Mouse (Mus musculus) left cerebral cortex, adult 18-20 months (tissue): Measurements from ENCODE around the gene Itgav. TPM values are rescaled to one million over a fixed set of nuclear protein-coding genes. Genes with fewer than 3 reads are reported as not detected.
A peak's percentile ranks its signal among the peaks of the same experiment; 100 is the strongest.

ENCODE experiments used
- DNase-seq, 2 experiments: peaks; one replicate each; pipeline ENCODE4 v3.0.0; 2021 to 2022; ENCODE audit warnings: low spot score in 2 of 2, mixed read lengths in 1 of 2
- total RNA-seq, 2 experiments: library from RNA; stranded (reverse); gene quantifications; 2 replicates each; pipeline ENCODE4 v1.2.3; 2021

Gene Itgav
- total RNA-seq, 2 experiments from 2014 or later: 138 to 149 TPM

DNA sequence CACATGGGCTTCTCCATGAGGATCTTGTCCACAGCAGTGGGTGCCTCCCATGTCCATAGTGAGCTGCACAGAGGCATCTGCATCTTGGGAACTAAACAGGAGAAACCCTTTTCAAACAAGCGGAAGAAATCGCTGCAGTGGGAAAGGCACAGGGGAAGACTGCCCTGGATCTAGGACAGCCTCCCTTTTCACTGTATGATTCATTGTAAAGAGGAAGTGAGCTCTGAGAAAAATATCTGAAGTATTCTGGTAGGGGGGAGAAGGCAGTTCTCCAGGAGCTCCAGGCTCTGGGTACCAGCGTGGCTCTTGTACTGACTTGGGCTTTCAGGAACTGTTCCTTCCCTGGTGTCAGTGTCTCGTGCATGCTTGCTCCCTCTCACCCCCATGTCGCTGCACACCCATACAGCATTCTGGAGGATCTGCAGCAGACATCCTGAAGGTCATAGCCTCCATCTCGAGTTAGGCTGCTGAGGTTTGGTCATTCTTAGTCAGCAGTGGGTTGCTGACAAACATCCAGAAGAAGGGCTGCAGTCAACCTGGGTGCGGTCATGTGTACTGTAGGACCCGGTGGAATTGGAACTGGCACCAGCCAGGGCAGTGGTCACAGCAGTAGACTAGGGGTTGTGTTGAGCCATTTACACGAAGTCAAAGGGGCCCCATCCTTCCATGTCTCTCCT is 20.2 kb downstream of the Itgav start:
- DNase-seq: no peak

- DNase-seq: no peak
Measured at GRCm38 (mm10) chr2:83745257-83745656, 21.1 kb downstream of the Itgav start.

DNA sequence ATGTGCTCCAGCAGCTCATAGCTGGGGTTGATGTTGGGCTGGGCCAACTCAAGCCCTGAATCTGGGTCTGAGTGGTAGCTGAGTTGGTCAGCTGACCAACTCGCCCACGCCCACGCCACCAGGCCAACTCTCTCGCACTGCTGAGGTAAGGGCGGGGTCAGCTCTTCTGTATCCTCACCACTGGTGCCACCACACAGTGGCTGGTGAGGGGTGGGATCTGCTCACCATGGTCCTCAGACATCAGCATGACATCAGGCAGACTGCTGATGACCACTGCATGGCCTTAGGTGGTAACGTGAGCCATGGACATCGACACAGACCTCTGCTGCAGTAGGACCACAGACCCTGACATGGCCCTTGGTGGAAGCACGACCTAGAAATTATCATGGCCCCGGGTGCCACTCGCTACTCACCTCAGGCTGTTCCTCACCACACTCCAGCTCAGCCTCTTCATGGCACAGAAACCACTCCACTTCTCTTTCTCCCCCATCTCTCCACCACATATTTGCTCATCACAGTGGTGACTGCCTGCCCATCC is 24.5 kb downstream of the Itgav start:
- no peak for DNase-seq

DNA sequence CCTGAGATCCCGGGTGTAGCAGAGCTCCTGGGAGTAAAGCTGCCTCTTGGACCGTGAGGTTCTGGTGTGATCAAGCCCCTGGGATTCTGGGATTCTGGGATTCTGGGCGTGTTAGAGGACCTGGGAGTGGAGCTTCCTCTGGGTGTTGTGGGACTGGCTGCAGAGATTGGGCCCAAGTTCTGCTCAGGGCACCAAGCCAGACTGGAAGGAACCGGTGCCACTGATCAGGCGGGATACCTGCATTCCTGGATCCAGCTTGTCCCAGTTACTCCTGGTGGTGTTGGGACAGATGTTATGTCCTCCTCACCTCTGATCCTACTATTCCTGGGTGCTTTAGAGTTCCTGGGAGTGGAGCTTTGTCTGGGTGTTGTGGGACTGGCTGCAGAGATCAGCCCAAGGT is 28.8 kb downstream of the Itgav start:
- no peak for DNase-seq

DNA sequence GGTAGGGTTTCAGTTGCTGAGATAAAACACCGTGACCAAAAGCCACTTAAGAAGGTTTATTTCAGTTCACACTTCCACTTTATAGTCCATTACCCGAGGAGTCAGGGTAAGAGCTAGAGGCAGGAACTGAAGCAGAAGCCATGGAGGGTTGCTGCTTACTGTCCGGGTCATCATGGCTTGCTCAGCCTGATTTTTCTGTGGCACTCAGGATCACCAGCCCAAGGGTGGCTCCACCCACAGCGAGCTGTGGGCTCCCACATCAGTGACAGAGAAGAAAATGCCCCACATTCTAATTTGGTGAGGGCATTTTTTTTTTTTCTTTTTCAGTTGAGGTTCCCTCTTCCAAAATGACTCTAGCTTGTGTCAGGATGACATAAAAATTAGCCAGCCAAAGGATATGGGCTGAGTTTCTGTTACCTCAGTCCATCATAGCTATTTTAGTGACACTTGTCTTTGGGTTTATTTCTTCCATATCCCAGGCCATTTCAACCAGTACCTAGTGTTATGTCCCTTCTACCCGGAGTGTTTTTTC is 30.2 kb downstream of the Itgav start:
- no peak for DNase-seq

- DNase-seq: no peak
Measured at GRCm38 (mm10) chr2:83758606-83759215, 34.5 kb downstream of the Itgav start.

- DNase-seq: no peak
Measured at GRCm38 (mm10) chr2:83759216-83759648, 35.0 kb downstream of the Itgav start.

- no peak for DNase-seq
Measured at GRCm38 (mm10) chr2:83759667-83760066, 35.5 kb downstream of the Itgav start.

DNA sequence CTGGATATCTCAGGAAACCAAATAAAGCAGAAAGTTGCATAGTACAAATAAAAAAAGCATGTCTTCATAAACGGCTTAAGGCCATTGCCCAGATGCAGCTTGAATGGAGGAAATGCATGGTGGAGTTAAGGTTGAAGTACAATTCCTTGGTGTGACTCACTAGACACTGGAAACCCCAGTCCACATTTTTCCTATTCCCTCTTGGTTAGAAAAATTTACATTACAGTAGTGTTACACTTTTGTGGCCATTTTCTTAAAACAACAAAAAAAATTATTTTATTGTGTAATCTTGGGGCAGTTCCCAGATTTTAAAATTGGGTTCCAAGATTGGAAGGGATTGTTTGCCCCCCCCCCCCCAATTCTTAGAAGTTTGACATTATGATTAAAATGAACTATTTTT is 35.9 kb downstream of the Itgav start:
- no peak for DNase-seq

DNA sequence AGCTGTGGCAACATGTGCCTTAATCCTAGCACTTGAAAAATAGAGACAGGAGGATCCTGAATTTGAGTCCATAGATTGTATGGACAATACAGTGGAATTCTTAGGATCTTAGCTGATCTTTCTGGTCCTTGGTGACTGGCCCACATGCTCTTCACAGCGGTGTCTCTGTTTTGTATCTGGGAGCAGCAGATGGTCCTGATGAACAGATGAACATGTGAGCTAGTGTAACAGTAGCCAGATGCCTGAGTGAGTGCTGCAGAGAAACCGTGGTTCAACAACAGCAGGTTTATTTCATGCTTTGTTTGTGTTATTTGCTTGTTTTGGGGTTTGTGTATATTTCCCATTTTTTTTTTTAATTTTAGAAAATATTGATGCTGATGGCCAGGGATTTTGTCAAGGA is 37.3 kb downstream of the Itgav start:
- DNase-seq: no peak

GRCm38 (mm10) chr2:83762106-83762855 is 38.1 kb downstream of the Itgav start:
- DNase-seq: no peak

- no peak for DNase-seq
Measured at GRCm38 (mm10) chr2:83766058-83766457, 41.9 kb downstream of the Itgav start.

DNA sequence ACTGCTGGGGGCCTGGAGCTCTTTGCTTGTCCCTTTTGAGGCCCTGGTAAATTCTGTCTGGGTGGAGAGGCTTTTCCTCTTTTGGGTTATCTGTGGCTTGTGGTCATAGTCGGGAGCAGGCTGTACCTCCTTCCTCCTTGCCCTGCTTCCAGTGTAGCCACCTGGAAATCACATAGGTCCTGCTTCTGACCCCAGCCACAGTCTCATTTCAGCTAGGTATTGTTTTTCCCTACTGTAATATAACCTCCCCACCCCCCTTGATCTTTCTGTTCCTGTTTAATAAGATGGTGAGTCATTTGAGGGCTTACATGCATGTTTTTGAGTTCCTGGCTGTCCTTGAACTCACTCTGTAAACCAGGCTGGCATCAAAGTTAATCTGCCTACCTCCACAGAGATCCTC is 42.7 kb downstream of the Itgav start:
- no peak for DNase-seq

DNA sequence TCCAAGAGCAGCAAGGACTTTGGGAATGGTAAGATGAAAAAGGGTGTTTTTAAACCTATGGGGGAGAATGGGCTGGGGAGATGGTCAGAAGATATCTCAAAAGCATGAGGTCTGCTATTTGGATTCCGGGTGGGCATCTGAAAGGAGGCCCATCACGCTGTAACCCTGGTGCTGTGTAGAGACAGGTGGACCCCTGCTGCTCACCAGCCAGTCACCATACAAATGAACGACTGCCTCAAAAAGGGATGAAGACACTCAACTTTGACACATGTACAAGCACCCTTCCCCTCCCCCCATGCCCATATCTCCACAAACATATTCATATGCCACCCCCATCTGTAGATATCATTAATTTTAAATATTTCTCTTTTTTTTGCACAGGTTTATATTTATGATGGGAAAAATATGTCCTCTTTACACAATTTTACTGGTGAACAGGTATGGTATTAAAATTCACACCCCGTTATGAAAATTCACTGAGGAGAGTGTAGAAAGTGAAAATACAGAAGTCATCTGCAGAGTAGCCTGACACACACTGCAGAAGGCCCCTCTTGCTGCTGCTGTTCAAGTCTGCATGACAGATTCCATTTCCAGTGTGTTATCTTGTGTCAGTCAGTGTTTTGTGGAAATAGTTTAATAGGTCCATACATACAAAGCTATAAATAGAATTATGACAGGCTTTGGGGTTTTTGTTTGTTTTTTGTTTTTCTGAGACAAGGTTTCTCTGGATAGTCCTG is 44.3 kb downstream of the Itgav start:
- no peak for DNase-seq

GRCm38 (mm10) chr2:83771155-83771812 is 47.1 kb downstream of the Itgav start:
- DNase-seq: peak; percentile 62 to 65

GRCm38 (mm10) chr2:83791330-83792073 is 67.3 kb downstream of the Itgav start:
- DNase-seq: no peak

- no peak for DNase-seq
Measured at GRCm38 (mm10) chr2:83792102-83792501, 67.9 kb downstream of the Itgav start.

- no peak for DNase-seq
Measured at GRCm38 (mm10) chr2:83795766-83796165, 71.6 kb downstream of the Itgav start.

GRCm38 (mm10) chr2:83797902-83798497 is 73.8 kb downstream of the Itgav start:
- DNase-seq: no peak
